Mouse (Mus musculus) liver, postnatal 0 days (tissue): ENCODE data around the gene St6galnac3.

Experiments
- CTCF ChIP-seq: sonication (generic); IDR thresholded peaks from 2 replicates; pipeline ENCODE4 v1.5.1; 2016; ENCODE audit warnings: antibody characterized with exemption, low read depth
- EP300 ChIP-seq: IDR thresholded peaks from 2 replicates; pipeline ENCODE4 v1.6.1; 2016; ENCODE audit warnings: antibody characterized with exemption, low read depth, mild to moderate bottlenecking

DNA sequence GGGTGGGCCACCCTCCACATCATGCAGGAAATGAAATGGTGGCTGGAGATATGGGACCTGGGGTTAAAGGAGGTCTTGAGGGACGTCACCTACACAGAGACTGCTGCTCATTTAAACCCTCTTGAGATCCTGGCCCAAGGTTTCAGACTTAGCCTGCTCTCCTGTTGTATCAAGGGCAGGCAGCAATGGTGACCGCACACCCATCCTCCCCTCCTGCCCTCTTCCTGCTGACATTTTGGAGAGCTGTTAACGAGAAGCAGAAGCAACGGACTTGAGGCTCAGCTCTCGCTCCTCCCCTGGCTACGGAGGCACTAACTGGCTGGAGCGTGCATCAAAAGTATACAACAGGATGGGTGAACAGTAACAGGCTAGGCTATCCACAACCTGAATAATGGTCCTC lies 7.2 kb downstream of the St6galnac3 start:
- TF ChIP-seq CTCF (no peak), EP300 (no peak)
